Mouse (Mus musculus) ES-Bruce4 (cell line): Measurements from ENCODE around the gene Telo2.

ENCODE experiments used
- CTCF ChIP-seq: IDR thresholded peaks from one replicate; pipeline ENCODE4 v1.8.1; 2011; ENCODE audit warnings: low read depth, low read length
- EP300 ChIP-seq: IDR thresholded peaks from 2 replicates; pipeline ENCODE4 v1.6.1; 2011; ENCODE audit warnings: low read depth, low read length; ENCODE audit not compliant: insufficient read depth
- POLR2A ChIP-seq: IDR thresholded peaks from one replicate; pipeline ENCODE4 v1.8.1; 2011; ENCODE audit warnings: low read length; ENCODE audit not compliant: insufficient read depth

- TF ChIP-seq POLR2A (no peak), EP300 (no peak), CTCF (no peak)
Observed at GRCm38 (mm10) chr17:25090450-25090849, 25.3 kb downstream of the Telo2 start.
